25 mouse cellular contexts compared by ENCODE assay signal in the genomic region with DNA sequence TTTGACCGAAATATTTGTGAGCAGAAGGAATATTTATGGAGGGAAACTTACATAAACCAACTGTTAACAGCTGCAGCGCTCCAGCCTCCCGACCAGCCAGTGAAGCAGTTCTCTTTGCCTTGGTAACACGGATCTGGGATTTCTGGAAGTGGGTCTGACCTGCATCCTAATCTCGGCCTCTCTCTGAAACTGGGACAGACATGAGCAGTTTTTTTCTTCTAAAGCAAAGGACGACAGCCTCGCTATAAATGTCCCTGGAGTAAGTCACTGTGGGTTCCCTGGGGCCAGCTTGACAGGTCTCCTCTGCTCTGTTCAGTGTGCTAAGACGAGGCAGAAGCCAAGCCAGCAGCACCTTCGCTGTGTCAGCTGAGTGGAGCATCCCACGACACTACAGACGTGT. TPM values are rescaled to one million over a fixed set of nuclear protein-coding genes. Genes with fewer than 3 reads are reported as not detected.
DNase-seq lines count a peak whose midpoint lies in the region; ATAC-seq and TF ChIP-seq lines count a peak whose summit lies in the region.
"Had no signal": no experiment of that assay in that cellular context is flagged by ENCODE, and none has a peak within 500 bp of the region (broad histone marks: within the 10 kb centered on the region; RNA-seq: fewer than 3 reads in every experiment).

No protein-coding gene starts in this region.

- no peak overlapping the region for H3K4me3 ChIP-seq in intestine, embryonic 14.5 days (ENCODE audit: low read depth, low read length)
- H3K4me3 ChIP-seq in intestine, postnatal 0 days (ENCODE audit: low read depth, low read length): no peak overlapping the region
- no peak overlapping the region for H3K4me3 ChIP-seq in lung, embryonic 14.5 days (ENCODE audit: low read depth, low read length)
- H3K4me3 ChIP-seq in lung, adult 2 months (replicated peaks; ENCODE audit: extremely low read depth, low read depth, low read length): no peak overlapping the region
- H3K4me3 ChIP-seq in stomach, embryonic 14.5 days (ENCODE audit: low read depth, low read length): no peak overlapping the region
- H3K4me3 ChIP-seq in stomach, postnatal 0 days (ENCODE audit: low read depth, low read length): no peak overlapping the region
- H3K4me3 ChIP-seq: forebrain, embryonic 15.5 days; heart, embryonic 12.5 days; limb, embryonic 12.5 days; midbrain, embryonic 15.5 days had no signal

- H3K4me2 ChIP-seq in intestine, embryonic 14.5 days (ENCODE audit: low read length): 0 out of 2 replicates have a peak overlapping the region, but pooled peaks have one; percentile 16
- no peak overlapping the region for H3K4me2 ChIP-seq in intestine, postnatal 0 days (replicated peaks; ENCODE audit: low read depth)
- H3K4me2 ChIP-seq in lung, embryonic 14.5 days: peak overlapping the region; percentile 32; the same call in 1 of the 2 replicates
- peak overlapping the region; percentile 10; the same call in 1 of the 2 replicates for H3K4me2 ChIP-seq in stomach, embryonic 14.5 days (replicated peaks; ENCODE audit: low read depth, low read length)
- H3K4me2 ChIP-seq in stomach, postnatal 0 days (replicated peaks; ENCODE audit: low read depth): no peak overlapping the region
- H3K4me2 ChIP-seq: forebrain, embryonic 15.5 days; heart, embryonic 12.5 days; limb, embryonic 12.5 days; liver, embryonic 11.5 days; midbrain, embryonic 15.5 days had no signal

- H3K36me3 ChIP-seq in intestine, embryonic 14.5 days (ENCODE audit: control insufficient read depth, insufficient read depth, low read length): no peaks in the 10 kb centered on the region
- H3K36me3 ChIP-seq in intestine, postnatal 0 days (ENCODE audit: control insufficient read depth, insufficient read depth): peaks cover 16% of the 10 kb centered on the region
- H3K36me3 ChIP-seq in lung, embryonic 14.5 days (ENCODE audit: insufficient read depth): no peaks in the 10 kb centered on the region
- H3K36me3 ChIP-seq in stomach, embryonic 14.5 days (ENCODE audit: control insufficient read depth, insufficient read depth, low read length): no peaks in the 10 kb centered on the region
- no peaks in the 10 kb centered on the region; the same call in 1 of the 2 replicates for H3K36me3 ChIP-seq in stomach, postnatal 0 days (ENCODE audit: control insufficient read depth, insufficient read depth, low read length)
- H3K36me3 ChIP-seq: forebrain, embryonic 15.5 days; midbrain, embryonic 15.5 days had no signal

- no peak for TF ChIP-seq EP300 in stomach, postnatal 0 days (optimal IDR thresholded peaks at IDR 0.05)

- no peak overlapping the region for H3K9ac ChIP-seq in intestine, embryonic 14.5 days (ENCODE audit: low read length)
- no peak overlapping the region for H3K9ac ChIP-seq in intestine, postnatal 0 days (ENCODE audit: low read depth, low read length)
- no peak overlapping the region for H3K9ac ChIP-seq in lung, embryonic 14.5 days
- H3K9ac ChIP-seq in stomach, embryonic 14.5 days (replicated peaks; ENCODE audit: low read depth, low read length): no peak overlapping the region
- no peak overlapping the region for H3K9ac ChIP-seq in stomach, postnatal 0 days (ENCODE audit: low read length)
- H3K9ac ChIP-seq: forebrain, embryonic 15.5 days; heart, embryonic 12.5 days; limb, embryonic 12.5 days; liver, postnatal 0 days; midbrain, embryonic 15.5 days had no signal

- H3K4me1 ChIP-seq in intestine, embryonic 14.5 days (replicated peaks; ENCODE audit: control insufficient read depth, insufficient read depth, low read length): peaks cover 24% of the 10 kb centered on the region
- no peaks in the 10 kb centered on the region for H3K4me1 ChIP-seq in intestine, postnatal 0 days (replicated peaks; ENCODE audit: control insufficient read depth, insufficient read depth, low read length)
- H3K4me1 ChIP-seq in lung, embryonic 14.5 days (ENCODE audit: insufficient read depth): no peaks in the 10 kb centered on the region
- no peaks in the 10 kb centered on the region for H3K4me1 ChIP-seq in lung, adult 2 months (ENCODE audit: control insufficient read depth, insufficient read depth, low read length)
- H3K4me1 ChIP-seq in stomach, embryonic 14.5 days (ENCODE audit: control insufficient read depth, insufficient read depth, low read length): peaks cover 11% of the 10 kb centered on the region
- H3K4me1 ChIP-seq in stomach, postnatal 0 days (replicated peaks; ENCODE audit: control insufficient read depth, insufficient read depth): no peaks in the 10 kb centered on the region
- H3K4me1 ChIP-seq: forebrain, embryonic 15.5 days; midbrain, embryonic 15.5 days had no signal

- peak; percentile 59; the same call in 1 of the 2 replicates for ATAC-seq in cerebellum, adult (ENCODE audit: insufficient number of reproducible peaks, low FRiP score, low TSS enrichment)
- ATAC-seq in intestine, embryonic 14.5 days (replicated peaks; ENCODE audit: low FRiP score, low TSS enrichment, low read depth): no peak
- no peak for ATAC-seq in intestine, postnatal 0 days
- peak; percentile 59; the same call in 1 of the 2 replicates for ATAC-seq in lung, embryonic 14.5 days (ENCODE audit: insufficient read depth)
- no peak for ATAC-seq in stomach, embryonic 14.5 days (ENCODE audit: insufficient number of reproducible peaks, insufficient read depth, low FRiP score, low read depth)
- ATAC-seq in stomach, postnatal 0 days (ENCODE audit: low FRiP score, low TSS enrichment): no peak
- ATAC-seq: activated CD4-positive, CD25-positive, alpha-beta regulatory T cell, adult 4 months; forebrain, embryonic 15.5 days; liver, postnatal 0 days; midbrain, embryonic 15.5 days had no signal

- WGBS in intestine, embryonic 14.5 days: 38% methylated on average over 11 of the region's 11 CpGs
- 72% methylated on average over 11 of the region's 11 CpGs for WGBS in intestine, postnatal 0 days
- 43% methylated on average over 11 of the region's 11 CpGs for WGBS in lung, embryonic 14.5 days
- 68% methylated on average over 11 of the region's 11 CpGs for WGBS in lung, adult 2 months
- 46% methylated on average over 11 of the region's 11 CpGs for WGBS in stomach, embryonic 14.5 days
- 54% methylated on average over 11 of the region's 11 CpGs for WGBS in stomach, postnatal 0 days

- TF ChIP-seq POLR2A in lung, adult 2 months (IDR thresholded peaks at IDR 0.05; ENCODE audit: borderline replicate concordance, extremely low read depth, low read depth, low read length): no peak

- DNase-seq in cerebellum, adult 11 months: no peak
- DNase-seq in intestine, embryonic 14.5 days (ENCODE audit: low spot score): peak; percentile 58
- peak; percentile 60 for DNase-seq in lung, embryonic 14.5 days
- no peak for DNase-seq in lung, adult 2 months
- no peak for DNase-seq in stomach, postnatal 0 days (ENCODE audit: low spot score)
- DNase-seq: adrenal gland, adult 8-10 months; cerebellum, adult 8-10 months; cerebellum, postnatal 36 days; embryo, embryonic 11 days; gastrocnemius, postnatal 14 days; heart, adult 11 months; kidney, adult 9 months; kidney, postnatal 25 days; liver, postnatal 0 days; thymus, postnatal 36 days had no signal

- peak overlapping the region; percentile 34; the same call in 1 of the 2 replicates for H3K27ac ChIP-seq in intestine, embryonic 14.5 days (ENCODE audit: low read depth)
- no peak overlapping the region for H3K27ac ChIP-seq in intestine, postnatal 0 days (ENCODE audit: low read depth, low read length)
- H3K27ac ChIP-seq in lung, embryonic 14.5 days (ENCODE audit: low read depth): peak overlapping the region; percentile 66
- peak overlapping the region; percentile 36 for H3K27ac ChIP-seq in stomach, embryonic 14.5 days (ENCODE audit: low read length)
- H3K27ac ChIP-seq in stomach, postnatal 0 days (replicated peaks): no peak overlapping the region
- H3K27ac ChIP-seq: forebrain, embryonic 15.5 days; limb, embryonic 12.5 days; macrophage; midbrain, embryonic 15.5 days had no signal

- H3K9me3 ChIP-seq in intestine, embryonic 14.5 days (ENCODE audit: control insufficient read depth, low read length): no peaks in the 10 kb centered on the region
- H3K9me3 ChIP-seq in intestine, postnatal 0 days (ENCODE audit: control insufficient read depth): no peaks in the 10 kb centered on the region
- no peaks in the 10 kb centered on the region for H3K9me3 ChIP-seq in lung, embryonic 14.5 days (ENCODE audit: low read depth, low read length)
- H3K9me3 ChIP-seq in stomach, embryonic 14.5 days (ENCODE audit: control insufficient read depth, low read depth, low read length): no peaks in the 10 kb centered on the region
- no peaks in the 10 kb centered on the region for H3K9me3 ChIP-seq in stomach, postnatal 0 days (ENCODE audit: control insufficient read depth, low read length)
- H3K9me3 ChIP-seq: forebrain, embryonic 15.5 days; heart, embryonic 12.5 days; limb, embryonic 12.5 days; midbrain, embryonic 15.5 days had no signal

- H3K27me3 ChIP-seq in intestine, embryonic 14.5 days (replicated peaks; ENCODE audit: control insufficient read depth, insufficient read depth, low read length): no peaks in the 10 kb centered on the region
- H3K27me3 ChIP-seq in intestine, postnatal 0 days (replicated peaks; ENCODE audit: control insufficient read depth, insufficient read depth, low read length): no peaks in the 10 kb centered on the region
- no peaks in the 10 kb centered on the region for H3K27me3 ChIP-seq in lung, embryonic 14.5 days (ENCODE audit: insufficient read depth, low read length)
- H3K27me3 ChIP-seq in stomach, embryonic 14.5 days (ENCODE audit: control insufficient read depth, insufficient read depth, low read length): no peaks in the 10 kb centered on the region
- no peaks in the 10 kb centered on the region for H3K27me3 ChIP-seq in stomach, postnatal 0 days (ENCODE audit: control insufficient read depth, insufficient read depth, low read length)
- H3K27me3 ChIP-seq: forebrain, embryonic 15.5 days; heart, embryonic 12.5 days; limb, embryonic 12.5 days; midbrain, embryonic 15.5 days had no signal

- TF ChIP-seq CTCF in intestine, postnatal 0 days (IDR thresholded peaks at IDR 0.05; ENCODE audit: low read depth): no peak
- no peak for TF ChIP-seq CTCF in lung, embryonic 14.5 days (IDR thresholded peaks at IDR 0.05; ENCODE audit: low read depth)
- no peak for TF ChIP-seq CTCF in lung, adult 2 months (IDR thresholded peaks at IDR 0.05; ENCODE audit: insufficient read depth, low read length)
- no peak for TF ChIP-seq CTCF in stomach, postnatal 0 days (IDR thresholded peaks at IDR 0.05; ENCODE audit: low read depth)

RNA-seq across cellular contexts. Expression of gene Bpgm, which starts 29.9 kb away (rescaled TPM):
- polyA plus RNA-seq in intestine, embryonic 14.5 days (2014; fragmentation: Nextera tagmentation; extraction: Ambion mirVana): 30.4 and 38.1 TPM in 2 replicates
- polyA plus RNA-seq in intestine, postnatal 0 days (2015; fragmentation: Nextera tagmentation; extraction: Ambion mirVana): 70.8 and 73.1 TPM in 2 replicates
- 51.3 and 52.6 TPM in 2 replicates for polyA plus RNA-seq in lung, embryonic 14.5 days (2014; fragmentation: Nextera tagmentation; extraction: Ambion mirVana)
- 17.6 and 23.2 TPM in 2 replicates for polyA plus RNA-seq in lung, adult 2 months (2012; rRNA removed)
- 33.6 and 34.4 TPM in 2 replicates for polyA plus RNA-seq in stomach, embryonic 14.5 days (2014; fragmentation: Nextera tagmentation; extraction: Ambion mirVana)
- polyA plus RNA-seq in stomach, postnatal 0 days (2015; fragmentation: Nextera tagmentation; extraction: Ambion mirVana): 25.5 and 30.1 TPM in 2 replicates

Comparison
In these comparisons a context has a peak if more than half of its experiments do, and no peak if none do; other contexts are left out.
1. DNase-seq: peak in intestine, embryonic 14.5 days (single experiment) and lung, embryonic 14.5 days (single experiment); none in cerebellum, adult 11 months (single experiment), lung, adult 2 months (single experiment) and stomach, postnatal 0 days (single experiment).
2. H3K27ac ChIP-seq: peak in intestine, embryonic 14.5 days (single experiment), lung, embryonic 14.5 days (single experiment) and stomach, embryonic 14.5 days (single experiment); none in intestine, postnatal 0 days (single experiment) and stomach, postnatal 0 days (single experiment).
3. H3K4me2 ChIP-seq: peak in intestine, embryonic 14.5 days (single experiment), lung, embryonic 14.5 days (single experiment) and stomach, embryonic 14.5 days (single experiment); none in intestine, postnatal 0 days (single experiment) and stomach, postnatal 0 days (single experiment).
4. ATAC-seq: peak in cerebellum, adult (single experiment) and lung, embryonic 14.5 days (single experiment); none in intestine, embryonic 14.5 days (single experiment), intestine, postnatal 0 days (single experiment), stomach, embryonic 14.5 days (single experiment) and stomach, postnatal 0 days (single experiment).